In the genomic region with DNA sequence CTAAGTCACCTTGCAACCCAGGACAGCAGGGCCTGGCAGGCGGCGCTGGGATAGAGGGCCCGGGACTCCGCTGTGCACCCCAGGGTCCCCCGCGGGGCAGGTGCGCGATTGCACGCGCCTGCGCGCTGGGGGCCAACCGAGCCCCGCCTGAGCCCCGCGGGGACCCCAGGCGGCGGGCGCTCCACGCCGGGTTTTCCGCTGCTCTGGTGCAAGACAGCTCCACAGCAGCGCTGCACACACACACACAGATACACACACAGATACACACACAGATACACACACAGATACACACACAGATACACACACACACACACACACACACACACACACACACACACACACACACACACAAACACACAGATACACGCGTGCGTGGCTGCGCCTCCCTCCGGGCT, we compare ENCODE assay signal across 8 mouse cellular contexts.
DNase-seq lines count a peak whose midpoint lies in the region; ATAC-seq lines count a peak whose summit lies in the region.
"Not testable (repeated sequence)": the region's sequence is repeated elsewhere in the genome, so short reads cannot be mapped to it uniquely, and the experiment has no call there.

No protein-coding gene starts in this region.

- peak overlapping the region; percentile 73 for H3K4me3 ChIP-seq in intestine, embryonic 16.5 days (ENCODE audit: low read length)
- H3K4me3 ChIP-seq in limb, embryonic 13.5 days: peak overlapping the region; percentile 75
- peak overlapping the region; percentile 54 for H3K4me3 ChIP-seq in midbrain, embryonic 11.5 days (ENCODE audit: low read depth, low read length)

- H3K36me3 ChIP-seq in intestine, embryonic 16.5 days (ENCODE audit: control insufficient read depth, insufficient read depth, low read length); limb, embryonic 13.5 days; midbrain, embryonic 11.5 days (ENCODE audit: control insufficient read depth, insufficient read depth, low read length): not testable (repeated sequence)

- H3K27me3 ChIP-seq in intestine, embryonic 16.5 days (replicated peaks; ENCODE audit: control insufficient read depth, insufficient read depth, low read length); limb, embryonic 13.5 days; midbrain, embryonic 11.5 days (ENCODE audit: control insufficient read depth, insufficient read depth, low read length): not testable (repeated sequence)

- H3K4me2 ChIP-seq in intestine, embryonic 16.5 days (ENCODE audit: low read depth, low read length): peak overlapping the region; percentile 98
- H3K4me2 ChIP-seq in limb, embryonic 13.5 days (replicated peaks): peak overlapping the region; percentile 94
- peak overlapping the region; percentile 93 for H3K4me2 ChIP-seq in midbrain, embryonic 11.5 days

- H3K9ac ChIP-seq in intestine, embryonic 16.5 days (ENCODE audit: low read depth, low read length): peak overlapping the region; percentile 81
- peak overlapping the region; percentile 84 for H3K9ac ChIP-seq in limb, embryonic 13.5 days
- H3K9ac ChIP-seq in midbrain, embryonic 11.5 days (ENCODE audit: low read length): peak overlapping the region; percentile 72

- under 1% methylated on average over 28 of the region's 28 CpGs for WGBS in intestine, embryonic 16.5 days
- WGBS in limb, embryonic 13.5 days: 1% methylated on average over 23 of the region's 28 CpGs
- under 1% methylated on average over 28 of the region's 28 CpGs for WGBS in midbrain, embryonic 11.5 days

- not testable (repeated sequence) for H3K27ac ChIP-seq in intestine, embryonic 16.5 days (ENCODE audit: low read length)
- peak overlapping the region; percentile 44; the same call in 1 of the 2 replicates for H3K27ac ChIP-seq in limb, embryonic 13.5 days
- 0 out of 2 replicates have a peak overlapping the region, but pooled peaks have one; percentile 5 for H3K27ac ChIP-seq in midbrain, embryonic 11.5 days (ENCODE audit: low read depth, low read length)

- peak; percentile 75 for ATAC-seq in intestine, embryonic 16.5 days
- peak; percentile 57; the same call in 1 of the 2 replicates for ATAC-seq in limb, embryonic 13.5 days (ENCODE audit: low FRiP score, low read depth)
- ATAC-seq in midbrain, embryonic 11.5 days (ENCODE audit: low FRiP score): peak; percentile 85

- DNase-seq in adrenal gland, adult (ENCODE audit: inconsistent age in 2 of 2, low spot score in 1 of 2): peak; percentile 27 to 64
- peak; percentile 74 for DNase-seq in embryo, embryonic 11 days
- peak; percentile 49 to 56 for DNase-seq in heart, adult 18-20 months
- DNase-seq in midbrain, embryonic 11.5 days (ENCODE audit: low spot score, missing footprints): peak; percentile 93
- peak; percentile 65 for DNase-seq in right cerebral cortex, postnatal 4 days
- peak; percentile 25 for DNase-seq in urinary bladder, postnatal 14 days (ENCODE audit: low spot score)

- not testable (repeated sequence) for H3K9me3 ChIP-seq in intestine, embryonic 16.5 days (ENCODE audit: control insufficient read depth, low read length); limb, embryonic 13.5 days; midbrain, embryonic 11.5 days (ENCODE audit: control insufficient read depth, low read length)

- H3K4me1 ChIP-seq in intestine, embryonic 16.5 days (ENCODE audit: control insufficient read depth, insufficient read depth, low read length): not testable (repeated sequence)
- peaks cover 51% of the 10 kb centered on the region for H3K4me1 ChIP-seq in limb, embryonic 13.5 days
- H3K4me1 ChIP-seq in midbrain, embryonic 11.5 days (ENCODE audit: control insufficient read depth, insufficient read depth, low read length): peaks cover 11% of the 10 kb centered on the region

Comparison
In these comparisons a context has a peak if more than half of its experiments do, and no peak if none do; other contexts are left out.
1. DNase-seq: peak in every context shown above with its lines; median percentile 93 in midbrain, embryonic 11.5 days; 74 in embryo, embryonic 11 days; 65 in right cerebral cortex, postnatal 4 days; 52 in heart, adult 18-20 months; 46 in adrenal gland, adult; 25 in urinary bladder, postnatal 14 days.